Comparison of ENCODE assay signal across 8 mouse cellular contexts in the genomic region with DNA sequence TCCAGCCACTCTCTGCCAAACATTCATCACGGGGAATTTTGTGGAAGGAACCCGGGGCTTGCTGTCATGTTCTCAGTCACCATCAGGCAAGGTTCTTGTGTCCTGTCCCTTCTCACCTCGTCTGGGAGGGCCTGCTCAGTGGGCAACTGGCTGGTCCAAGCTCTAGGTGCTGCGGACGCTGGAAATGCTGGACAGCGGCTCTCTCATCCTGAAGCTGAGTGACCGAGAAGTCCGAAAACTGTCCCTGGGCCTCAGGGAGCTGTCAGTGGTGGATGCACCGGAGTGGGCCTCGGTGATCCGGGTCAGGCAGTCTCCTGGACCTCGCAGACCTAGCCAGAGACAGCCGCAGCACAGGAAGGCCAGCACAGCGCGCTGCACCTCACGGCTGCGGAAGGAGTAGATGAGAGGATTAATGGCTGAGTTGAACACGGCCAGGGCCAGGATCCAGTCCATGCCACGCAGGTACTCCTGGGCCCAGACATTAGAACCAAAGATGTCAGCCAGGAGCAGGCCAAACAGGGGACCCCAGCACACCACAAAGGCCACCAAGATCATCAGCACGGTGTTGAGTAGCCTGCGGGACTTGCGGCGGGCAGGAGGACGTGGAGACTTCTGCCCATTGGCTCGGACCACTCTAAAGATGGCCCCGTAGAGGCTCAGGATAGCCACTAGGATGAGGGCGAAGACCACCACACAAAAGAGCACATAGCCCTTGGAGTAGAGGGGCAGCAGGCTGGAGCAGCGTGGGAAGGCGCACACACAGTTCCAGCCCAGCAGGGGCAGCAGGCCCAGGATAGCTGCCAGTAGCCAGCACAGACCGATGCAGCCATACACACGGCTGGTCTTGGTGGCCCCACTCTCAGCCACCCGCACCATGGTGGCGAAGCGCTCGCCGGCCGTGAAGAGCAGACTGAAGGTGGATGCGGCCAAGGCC. TPM values are rescaled to one million over a fixed set of nuclear protein-coding genes. Genes with fewer than 3 reads are reported as not detected.
DNase-seq lines count a peak whose midpoint lies in the region; ATAC-seq and TF ChIP-seq lines count a peak whose summit lies in the region.

No protein-coding gene starts in this region.

- DNase-seq in gastrocnemius, postnatal 25 days: peak; percentile 16
- DNase-seq in gastrocnemius, postnatal 14 days: no peak
- DNase-seq in midbrain, embryonic 10.5 days (ENCODE audit: low spot score): no peak
- no peak for DNase-seq in midbrain, postnatal 0 days (ENCODE audit: low spot score)
- no peak for DNase-seq in right cerebral cortex, postnatal 36 days (ENCODE audit: low spot score in 2 of 2)
- no peak for DNase-seq in frontal cortex, postnatal 36 days (ENCODE audit: low spot score in 2 of 2)

- peak overlapping the region; percentile 39 for H3K27ac ChIP-seq in midbrain, embryonic 10.5 days (replicated peaks)
- no peak overlapping the region for H3K27ac ChIP-seq in midbrain, embryonic 15.5 days
- peak overlapping the region; percentile 79 for H3K27ac ChIP-seq in brown adipose tissue, adult 24 weeks (replicated peaks; ENCODE audit: low read depth, low read length)
- H3K27ac ChIP-seq in midbrain, postnatal 0 days (ENCODE audit: low read depth, low read length): no peak overlapping the region

- TF ChIP-seq CTCF in midbrain, postnatal 0 days (IDR thresholded peaks at IDR 0.05): peak; percentile 10; the same call in 1 of the 2 replicates

- WGBS in midbrain, embryonic 10.5 days: 89% methylated on average over 38 of the region's 38 CpGs
- 84% methylated on average over 38 of the region's 38 CpGs for whole genome bisulfite sequencing in midbrain, embryonic 15.5 days
- 89% methylated on average over 38 of the region's 38 CpGs for WGBS in midbrain, postnatal 0 days

- H3K4me3 ChIP-seq in midbrain, embryonic 10.5 days: no peak overlapping the region
- H3K4me3 ChIP-seq in midbrain, embryonic 15.5 days: no peak overlapping the region
- peak overlapping the region; percentile 50 for H3K4me3 ChIP-seq in brown adipose tissue, adult 24 weeks (ENCODE audit: insufficient read depth, low read depth, low read length)
- H3K4me3 ChIP-seq in midbrain, postnatal 0 days (ENCODE audit: low read depth, low read length): no peak overlapping the region

- no peak overlapping the region for H3K4me2 ChIP-seq in midbrain, embryonic 15.5 days
- no peak overlapping the region for H3K4me2 ChIP-seq in midbrain, postnatal 0 days (ENCODE audit: low read depth, low read length, poor library complexity, severe bottlenecking)

- peaks cover 6% of the 10 kb centered on the region for H3K36me3 ChIP-seq in midbrain, embryonic 10.5 days
- H3K36me3 ChIP-seq in midbrain, embryonic 15.5 days (replicated peaks): no peaks in the 10 kb centered on the region
- H3K36me3 ChIP-seq in midbrain, postnatal 0 days (ENCODE audit: insufficient read depth, low read length): no peaks in the 10 kb centered on the region

- H3K27me3 ChIP-seq in midbrain, embryonic 10.5 days (ENCODE audit: low read depth, poor library complexity, severe bottlenecking): peaks cover 9% of the 10 kb centered on the region
- H3K27me3 ChIP-seq in midbrain, embryonic 15.5 days (replicated peaks): 0 out of 2 replicates have a peak, but pooled peaks cover under 1% of the 10 kb centered on the region
- H3K27me3 ChIP-seq in midbrain, postnatal 0 days (ENCODE audit: insufficient read depth, low read length): no peaks in the 10 kb centered on the region

- no peaks in the 10 kb centered on the region for H3K9me3 ChIP-seq in midbrain, embryonic 10.5 days (replicated peaks)
- no peaks in the 10 kb centered on the region for H3K9me3 ChIP-seq in midbrain, embryonic 15.5 days
- no peaks in the 10 kb centered on the region for H3K9me3 ChIP-seq in midbrain, postnatal 0 days (ENCODE audit: low read length)

- H3K4me1 ChIP-seq in midbrain, embryonic 10.5 days: peaks cover 49% of the 10 kb centered on the region
- H3K4me1 ChIP-seq in midbrain, embryonic 15.5 days: peaks cover 34% of the 10 kb centered on the region
- H3K4me1 ChIP-seq in brown adipose tissue, adult 24 weeks (ENCODE audit: control insufficient read depth, insufficient read depth, insufficient read length, low read length): peaks cover 25% of the 10 kb centered on the region
- peaks cover 6% of the 10 kb centered on the region; the same call in 1 of the 2 replicates for H3K4me1 ChIP-seq in midbrain, postnatal 0 days (ENCODE audit: insufficient read depth, low read length)

- no peak for ATAC-seq in midbrain, embryonic 15.5 days (replicated peaks)
- no peak for ATAC-seq in midbrain, postnatal 0 days (ENCODE audit: low FRiP score)

- intact Hi-C loops in gastrocnemius, postnatal 14 days (cut with DNase I; ENCODE audit: low total_unique reads): no loop called here

- H3K9ac ChIP-seq in midbrain, embryonic 15.5 days: no peak overlapping the region
- no peak overlapping the region for H3K9ac ChIP-seq in midbrain, postnatal 0 days (replicated peaks; ENCODE audit: low read length, poor library complexity, severe bottlenecking)

RNA-seq across cellular contexts. Expression of gene S1pr4, which starts 1.3 kb away (rescaled TPM):
- under 1 TPM; 0.99 to 1.00 TPM for total RNA-seq in gastrocnemius, postnatal 25 days (2021)
- total RNA-seq in gastrocnemius, postnatal 14 days (2021): under 1 TPM; 0.64 to 0.86 TPM
- polyA plus RNA-seq in midbrain, embryonic 10.5 days (2016; fragmentation: Nextera tagmentation; extraction: Ambion mirVana): 0.37 and 0.89 TPM in 2 replicates
- 0.71 and 1.2 TPM in 2 replicates for polyA plus RNA-seq in midbrain, embryonic 15.5 days (2015; fragmentation: Nextera tagmentation; extraction: Ambion mirVana)
- polyA plus RNA-seq in brown adipose tissue, adult 24 weeks (2012; ENCODE audit: insufficient read depth, insufficient read length, missing spikeins): 0.71 and 0.79 TPM in 2 replicates
- 0.09 and 0.16 TPM in 2 replicates for total RNA-seq in midbrain, postnatal 0 days (2014; rRNA removed)
- 0.40 and 0.41 TPM in 2 replicates for polyA plus RNA-seq in midbrain, postnatal 0 days (2015; fragmentation: Nextera tagmentation; extraction: Ambion mirVana)

RNA-seq across cellular contexts. Expression of gene Ncln, which starts 2.4 kb away (rescaled TPM):
- 10 to 100 TPM; 34.2 to 47.8 TPM for total RNA-seq in gastrocnemius, postnatal 25 days (2021)
- total RNA-seq in gastrocnemius, postnatal 14 days (2021): 10 to 100 TPM; 39.1 to 47.3 TPM
- polyA plus RNA-seq in midbrain, embryonic 10.5 days (2016; fragmentation: Nextera tagmentation; extraction: Ambion mirVana): 84.5 and 87.5 TPM in 2 replicates
- polyA plus RNA-seq in midbrain, embryonic 15.5 days (2015; fragmentation: Nextera tagmentation; extraction: Ambion mirVana): 69.7 and 73.8 TPM in 2 replicates
- 13.9 and 17.9 TPM in 2 replicates for polyA plus RNA-seq in brown adipose tissue, adult 24 weeks (2012; ENCODE audit: insufficient read depth, insufficient read length, missing spikeins)
- 83.0 and 93.1 TPM in 2 replicates for total RNA-seq in midbrain, postnatal 0 days (2014; rRNA removed)
- polyA plus RNA-seq in midbrain, postnatal 0 days (2015; fragmentation: Nextera tagmentation; extraction: Ambion mirVana): 58.1 and 63.3 TPM in 2 replicates

RNA-seq across cellular contexts. Expression of gene Celf5, which starts 16.1 kb away (rescaled TPM):
- total RNA-seq in gastrocnemius, postnatal 25 days (2021): under 1 TPM in 1 of 2 experiments, not detected in 1; 0.24 TPM
- under 1 TPM; 0.09 to 0.23 TPM for total RNA-seq in gastrocnemius, postnatal 14 days (2021)
- 5.0 and 10.8 TPM in 2 replicates for polyA plus RNA-seq in midbrain, embryonic 10.5 days (2016; fragmentation: Nextera tagmentation; extraction: Ambion mirVana)
- 106 and 109 TPM in 2 replicates for polyA plus RNA-seq in midbrain, embryonic 15.5 days (2015; fragmentation: Nextera tagmentation; extraction: Ambion mirVana)
- polyA plus RNA-seq in brown adipose tissue, adult 24 weeks (2012; ENCODE audit: insufficient read depth, insufficient read length, missing spikeins): 0.63 TPM in 1 of 2 replicates, not detected in the other
- total RNA-seq in midbrain, postnatal 0 days (2014; rRNA removed): 142 and 206 TPM in 2 replicates
- 61.5 and 74.0 TPM in 2 replicates for polyA plus RNA-seq in midbrain, postnatal 0 days (2015; fragmentation: Nextera tagmentation; extraction: Ambion mirVana)

RNA-seq across cellular contexts. Expression of gene Gna15, which starts 25.4 kb away (rescaled TPM):
- total RNA-seq in gastrocnemius, postnatal 25 days (2021): under 1 TPM; 0.36 to 0.62 TPM
- 1 to 10 TPM in 1 of 2 experiments, under 1 TPM in 1; 0.60 to 1.2 TPM for total RNA-seq in gastrocnemius, postnatal 14 days (2021)
- polyA plus RNA-seq in midbrain, embryonic 10.5 days (2016; fragmentation: Nextera tagmentation; extraction: Ambion mirVana): 0.53 and 0.85 TPM in 2 replicates
- 0.96 and 1.1 TPM in 2 replicates for polyA plus RNA-seq in midbrain, embryonic 15.5 days (2015; fragmentation: Nextera tagmentation; extraction: Ambion mirVana)
- not detected in 2 replicates for polyA plus RNA-seq in brown adipose tissue, adult 24 weeks (2012; ENCODE audit: insufficient read depth, insufficient read length, missing spikeins)
- total RNA-seq in midbrain, postnatal 0 days (2014; rRNA removed): 0.94 and 2.1 TPM in 2 replicates
- polyA plus RNA-seq in midbrain, postnatal 0 days (2015; fragmentation: Nextera tagmentation; extraction: Ambion mirVana): 1.1 and 1.2 TPM in 2 replicates

RNA-seq across cellular contexts. Expression of gene Nfic, which starts 43.1 kb away (rescaled TPM):
- total RNA-seq in gastrocnemius, postnatal 25 days (2021): 100 to 1,000 TPM; 215 to 268 TPM
- 100 to 1,000 TPM; 262 to 320 TPM for total RNA-seq in gastrocnemius, postnatal 14 days (2021)
- polyA plus RNA-seq in midbrain, embryonic 10.5 days (2016; fragmentation: Nextera tagmentation; extraction: Ambion mirVana): 8.7 and 11.7 TPM in 2 replicates
- polyA plus RNA-seq in midbrain, embryonic 15.5 days (2015; fragmentation: Nextera tagmentation; extraction: Ambion mirVana): 18.1 and 22.8 TPM in 2 replicates
- polyA plus RNA-seq in brown adipose tissue, adult 24 weeks (2012; ENCODE audit: insufficient read depth, insufficient read length, missing spikeins): 40.9 and 42.9 TPM in 2 replicates
- total RNA-seq in midbrain, postnatal 0 days (2014; rRNA removed): 16.2 and 17.4 TPM in 2 replicates
- polyA plus RNA-seq in midbrain, postnatal 0 days (2015; fragmentation: Nextera tagmentation; extraction: Ambion mirVana): 19.1 and 21.3 TPM in 2 replicates

Comparison
In these comparisons a context has a peak if more than half of its experiments do, and no peak if none do; other contexts are left out.
1. H3K27ac ChIP-seq: peak in midbrain, embryonic 10.5 days (single experiment) and brown adipose tissue, adult 24 weeks (single experiment); none in midbrain, embryonic 15.5 days (single experiment) and midbrain, postnatal 0 days (single experiment).